Mouse (Mus musculus): Measurements from ENCODE around the gene Gm21671. TPM values are rescaled to one million over a fixed set of nuclear protein-coding genes. Genes with fewer than 3 reads are reported as not detected.

Gm21671 gene
- polyA plus RNA-seq, 1 experiment from 2014 or later = not detected

Other genes starting within 250 kb of the Gm21671 start
- 11.1 and 11.5 TPM in 2 replicates for gene Xrcc2, start 248.6 kb downstream of the Gm21671 start, polyA plus RNA-seq (2014; fragmentation: Nextera tagmentation; extraction: Ambion mirVana)
- 5.8 and 7.4 TPM in 2 replicates for gene Actr3b, start 194.4 kb downstream of the Gm21671 start, polyA plus RNA-seq (2014; fragmentation: Nextera tagmentation; extraction: Ambion mirVana)
- gene Gm21663, start 12.0 kb downstream of the Gm21671 start, polyA plus RNA-seq (2014; fragmentation: Nextera tagmentation; extraction: Ambion mirVana) = not detected in 2 replicates
- gene Gm21680, start 18.2 kb upstream of the Gm21671 start, polyA plus RNA-seq (2014; fragmentation: Nextera tagmentation; extraction: Ambion mirVana) = not detected in 2 replicates
- gene Gm21698, start 34.2 kb upstream of the Gm21671 start, polyA plus RNA-seq (2014; fragmentation: Nextera tagmentation; extraction: Ambion mirVana) = not detected in 2 replicates
- not detected in 2 replicates for gene Gm1979, start 50.4 kb upstream of the Gm21671 start, polyA plus RNA-seq (2014; fragmentation: Nextera tagmentation; extraction: Ambion mirVana)
- gene Gm5862, start 68.5 kb upstream of the Gm21671 start, polyA plus RNA-seq (2014; fragmentation: Nextera tagmentation; extraction: Ambion mirVana) = not detected in 2 replicates
- not detected in 2 replicates for gene Speer4a, start 85.1 kb upstream of the Gm21671 start, polyA plus RNA-seq (2014; fragmentation: Nextera tagmentation; extraction: Ambion mirVana)
- not detected in 2 replicates for gene Gm7347, start 104.2 kb upstream of the Gm21671 start, polyA plus RNA-seq (2014; fragmentation: Nextera tagmentation; extraction: Ambion mirVana)
- gene Gm10471, start 134.9 kb upstream of the Gm21671 start, polyA plus RNA-seq (2014; fragmentation: Nextera tagmentation; extraction: Ambion mirVana) = not detected in 2 replicates
- gene 5031410I06Rik, start 150.9 kb upstream of the Gm21671 start, polyA plus RNA-seq (2014; fragmentation: Nextera tagmentation; extraction: Ambion mirVana) = not detected in 2 replicates
- gene Gm10220, start 167.0 kb upstream of the Gm21671 start, polyA plus RNA-seq (2014; fragmentation: Nextera tagmentation; extraction: Ambion mirVana) = not detected in 2 replicates